Mouse (Mus musculus) liver, embryonic 14.5 days (tissue): ENCODE data around the gene Hist1h2bl.
A peak's percentile ranks its signal among the peaks of the same experiment; 100 is the strongest.

ENCODE experiments used
- CTCF ChIP-seq: IDR thresholded peaks from 2 replicates; pipeline ENCODE4 v1.5.1; 2016; ENCODE audit warnings: antibody characterized with exemption, low read depth, control low read depth
- EP300 ChIP-seq: IDR thresholded peaks from 2 replicates; pipeline ENCODE4 v1.6.1; 2016; ENCODE audit warnings: antibody characterized with exemption, low read depth

DNA sequence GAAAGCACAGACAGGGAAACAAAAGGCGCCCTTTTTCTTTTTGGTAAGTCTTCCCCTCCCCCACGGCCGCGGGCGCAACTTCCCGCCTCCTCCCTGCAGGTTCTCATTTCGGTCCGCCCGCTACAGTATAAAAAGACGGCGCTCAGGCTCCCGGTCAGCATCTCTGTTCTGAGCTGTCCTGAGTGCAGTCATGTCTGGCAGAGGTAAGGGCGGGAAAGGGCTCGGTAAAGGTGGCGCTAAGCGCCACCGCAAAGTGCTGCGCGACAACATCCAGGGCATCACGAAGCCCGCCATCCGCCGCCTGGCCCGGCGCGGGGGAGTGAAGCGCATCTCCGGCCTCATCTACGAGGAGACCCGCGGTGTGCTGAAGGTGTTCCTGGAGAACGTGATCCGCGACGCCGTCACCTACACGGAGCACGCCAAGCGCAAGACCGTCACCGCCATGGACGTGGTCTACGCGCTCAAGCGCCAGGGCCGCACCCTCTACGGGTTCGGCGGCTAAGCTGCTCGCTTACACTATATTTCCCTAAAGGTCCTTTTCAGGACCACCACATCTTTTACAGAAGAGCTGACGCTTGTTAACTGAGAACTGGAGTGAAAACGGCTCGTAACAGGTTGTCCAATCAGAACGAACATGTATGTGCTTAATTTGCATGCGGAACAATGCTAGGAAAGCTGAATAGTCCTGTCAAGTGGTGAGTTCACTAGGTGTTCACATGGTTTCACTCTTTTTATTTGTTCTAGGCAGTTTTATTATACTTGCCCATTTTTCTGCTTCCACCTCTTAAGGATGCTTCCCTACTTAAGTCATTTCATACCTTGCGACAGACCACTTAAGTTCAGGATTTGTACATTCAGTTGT lies 19.2 kb upstream of the Hist1h2bl start, which contains the start of gene Hist1h4j:
- TF ChIP-seq EP300 (peak; percentile 86), CTCF (0 out of 2 replicates have a peak, but pooled peaks have one; percentile 6)
